Mouse (Mus musculus): ENCODE measurements around the gene Fhit. TPM values are rescaled to one million over a fixed set of nuclear protein-coding genes. Genes with fewer than 3 reads are reported as not detected.

Fhit gene
- polyA plus RNA-seq, 1 experiment from 2014 or later = 5.6 TPM

- H3K4me2 ChIP-seq = no peak overlapping the region
- H3K36me3 ChIP-seq (ENCODE audit: control insufficient read depth, insufficient read depth, low read length) = no peaks in the 10 kb centered on the region
- no peak overlapping the region for H3K4me3 ChIP-seq (ENCODE audit: low read depth, low read length)
- ATAC-seq (replicated peaks; ENCODE audit: insufficient number of reproducible peaks, low FRiP score, low TSS enrichment) = no peak
- H3K9ac ChIP-seq (ENCODE audit: low read depth, low read length) = no peak overlapping the region
- H3K27ac ChIP-seq (ENCODE audit: low read depth, low read length) = no peak overlapping the region
- H3K27me3 ChIP-seq (ENCODE audit: control insufficient read depth, insufficient read depth, low read length) = no peaks in the 10 kb centered on the region
- no peaks in the 10 kb centered on the region for H3K9me3 ChIP-seq (replicated peaks; ENCODE audit: control insufficient read depth, low read length)
- 91% methylated on average over 6 of the region's 6 CpGs for WGBS (ENCODE audit: insufficient replicate concordance)
- H3K4me1 ChIP-seq (ENCODE audit: control insufficient read depth, insufficient read depth, low read length) = no peaks in the 10 kb centered on the region
Measured at GRCm38 (mm10) chr14:11132637-11133474, 29.0 kb downstream of the Fhit start.

GRCm38 (mm10) chr14:11125096-11125495, 36.7 kb downstream of the Fhit start:
- Histone ChIP-seq H3K9me3 (replicated peaks; ENCODE audit: control insufficient read depth, low read length) (no peaks in the 10 kb centered on the region), H3K27me3 (ENCODE audit: control insufficient read depth, insufficient read depth, low read length) (no peaks in the 10 kb centered on the region), H3K4me2 (no peak overlapping the region), H3K4me3 (ENCODE audit: low read depth, low read length) (no peak overlapping the region), H3K27ac (ENCODE audit: low read depth, low read length) (no peak overlapping the region), H3K4me1 (ENCODE audit: control insufficient read depth, insufficient read depth, low read length) (no peaks in the 10 kb centered on the region), H3K9ac (ENCODE audit: low read depth, low read length) (no peak overlapping the region), H3K36me3 (ENCODE audit: control insufficient read depth, insufficient read depth, low read length) (no peaks in the 10 kb centered on the region)
- WGBS (ENCODE audit: insufficient replicate concordance) = 82% methylated on average over 11 of the region's 11 CpGs
- ATAC-seq (replicated peaks; ENCODE audit: insufficient number of reproducible peaks, low FRiP score, low TSS enrichment) = no peak

DNA sequence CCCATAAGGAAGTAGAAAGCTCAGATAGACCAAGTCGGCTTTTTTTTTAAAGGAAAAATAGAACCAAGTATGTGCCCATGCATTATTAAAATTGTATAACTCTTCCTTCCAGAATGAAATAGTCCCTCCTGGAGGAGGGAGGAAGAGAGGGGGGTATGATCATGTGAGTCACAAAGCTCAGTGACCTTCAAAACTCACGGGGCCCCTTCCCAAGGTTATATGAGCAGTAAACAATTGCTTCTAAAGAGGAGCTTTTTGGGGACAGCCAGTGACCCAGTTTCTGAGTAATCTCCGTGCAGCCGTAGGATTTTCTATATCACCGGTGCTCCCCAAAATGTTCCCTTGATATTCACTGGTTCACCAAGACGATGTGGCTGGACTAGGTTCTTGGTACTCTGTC, 42.8 kb downstream of the Fhit start:
- no peaks in the 10 kb centered on the region for H3K9me3 ChIP-seq (replicated peaks; ENCODE audit: control insufficient read depth, low read length)
- no peaks in the 10 kb centered on the region for H3K4me1 ChIP-seq (ENCODE audit: control insufficient read depth, insufficient read depth, low read length)
- 77% methylated on average over 6 of the region's 6 CpGs for WGBS (ENCODE audit: insufficient replicate concordance)
- H3K4me3 ChIP-seq (ENCODE audit: low read depth, low read length) = no peak overlapping the region
- no peak overlapping the region for H3K27ac ChIP-seq (ENCODE audit: low read depth, low read length)
- no peaks in the 10 kb centered on the region for H3K27me3 ChIP-seq (ENCODE audit: control insufficient read depth, insufficient read depth, low read length)
- no peaks in the 10 kb centered on the region for H3K36me3 ChIP-seq (ENCODE audit: control insufficient read depth, insufficient read depth, low read length)
- ATAC-seq (replicated peaks; ENCODE audit: insufficient number of reproducible peaks, low FRiP score, low TSS enrichment) = no peak
- H3K4me2 ChIP-seq = no peak overlapping the region
- no peak overlapping the region for H3K9ac ChIP-seq (ENCODE audit: low read depth, low read length)

DNA sequence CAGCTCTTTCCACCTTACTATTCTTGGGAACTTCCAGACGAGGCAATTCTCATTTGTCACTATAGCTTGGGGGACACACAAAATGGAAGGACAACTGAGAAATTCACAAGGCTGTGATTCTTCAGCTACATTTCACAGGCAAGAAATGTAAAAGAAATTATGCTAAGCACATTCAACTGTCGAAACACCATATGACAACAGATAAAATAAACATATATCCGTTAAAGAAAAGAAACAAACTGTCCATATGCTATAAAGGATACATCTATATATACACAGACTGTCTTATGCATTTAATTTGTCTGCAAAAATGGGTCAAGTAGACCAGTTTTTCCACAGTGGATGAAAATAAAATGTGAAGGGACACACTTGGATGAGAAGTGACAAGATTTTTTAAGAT, 76.2 kb downstream of the Fhit start:
- 71% methylated on average over 3 of the region's 3 CpGs for WGBS (ENCODE audit: insufficient replicate concordance)
- ATAC-seq (replicated peaks; ENCODE audit: insufficient number of reproducible peaks, low FRiP score, low TSS enrichment) = no peak
- H3K4me1 ChIP-seq (ENCODE audit: control insufficient read depth, insufficient read depth, low read length) = no peaks in the 10 kb centered on the region
- H3K27ac ChIP-seq (ENCODE audit: low read depth, low read length) = no peak overlapping the region
- no peak overlapping the region for H3K9ac ChIP-seq (ENCODE audit: low read depth, low read length)
- no peak overlapping the region for H3K4me2 ChIP-seq
- no peaks in the 10 kb centered on the region for H3K27me3 ChIP-seq (ENCODE audit: control insufficient read depth, insufficient read depth, low read length)
- H3K36me3 ChIP-seq (ENCODE audit: control insufficient read depth, insufficient read depth, low read length) = no peaks in the 10 kb centered on the region
- no peak overlapping the region for H3K4me3 ChIP-seq (ENCODE audit: low read depth, low read length)
- H3K9me3 ChIP-seq (replicated peaks; ENCODE audit: control insufficient read depth, low read length) = no peaks in the 10 kb centered on the region

DNA sequence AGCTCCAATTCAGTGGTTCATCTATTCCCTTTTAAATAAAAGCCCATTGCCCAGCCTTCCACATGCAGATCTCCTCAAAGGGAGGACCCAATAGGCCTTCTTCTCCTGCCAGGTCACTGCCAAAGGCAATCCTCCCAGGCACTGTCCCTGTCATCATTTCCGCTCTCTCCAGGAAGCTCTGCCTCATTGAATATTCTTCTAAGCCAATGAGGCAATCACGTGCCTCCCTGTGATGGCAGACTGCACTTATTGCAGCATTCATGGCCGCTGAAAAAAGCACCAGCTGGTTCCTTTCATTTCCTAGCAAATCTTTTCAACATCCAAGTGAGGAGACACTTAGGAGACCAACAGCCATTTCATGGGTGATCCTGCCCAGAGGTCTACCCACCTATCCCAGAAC, 77.9 kb downstream of the Fhit start:
- WGBS (ENCODE audit: insufficient replicate concordance) = 46% methylated on average over 3 of the region's 3 CpGs
- Histone ChIP-seq H3K27ac (ENCODE audit: low read depth, low read length) (no peak overlapping the region), H3K9me3 (replicated peaks; ENCODE audit: control insufficient read depth, low read length) (no peaks in the 10 kb centered on the region), H3K9ac (ENCODE audit: low read depth, low read length) (no peak overlapping the region), H3K36me3 (ENCODE audit: control insufficient read depth, insufficient read depth, low read length) (no peaks in the 10 kb centered on the region), H3K4me3 (ENCODE audit: low read depth, low read length) (no peak overlapping the region), H3K4me2 (no peak overlapping the region), H3K4me1 (ENCODE audit: control insufficient read depth, insufficient read depth, low read length) (no peaks in the 10 kb centered on the region), H3K27me3 (ENCODE audit: control insufficient read depth, insufficient read depth, low read length) (no peaks in the 10 kb centered on the region)
- ATAC-seq (replicated peaks; ENCODE audit: insufficient number of reproducible peaks, low FRiP score, low TSS enrichment) = no peak

GRCm38 (mm10) chr14:11083462-11083861, 78.4 kb downstream of the Fhit start:
- Histone ChIP-seq H3K27ac (ENCODE audit: low read depth, low read length) (no peak overlapping the region), H3K4me3 (ENCODE audit: low read depth, low read length) (no peak overlapping the region), H3K36me3 (ENCODE audit: control insufficient read depth, insufficient read depth, low read length) (no peaks in the 10 kb centered on the region), H3K27me3 (ENCODE audit: control insufficient read depth, insufficient read depth, low read length) (no peaks in the 10 kb centered on the region), H3K9ac (ENCODE audit: low read depth, low read length) (no peak overlapping the region), H3K4me2 (no peak overlapping the region), H3K4me1 (ENCODE audit: control insufficient read depth, insufficient read depth, low read length) (no peaks in the 10 kb centered on the region), H3K9me3 (replicated peaks; ENCODE audit: control insufficient read depth, low read length) (no peaks in the 10 kb centered on the region)
- ATAC-seq (replicated peaks; ENCODE audit: insufficient number of reproducible peaks, low FRiP score, low TSS enrichment) = no peak
- WGBS (ENCODE audit: insufficient replicate concordance) = 71% methylated on average over 5 of the region's 5 CpGs

- Histone ChIP-seq H3K9ac (ENCODE audit: low read depth, low read length) (no peak overlapping the region), H3K4me3 (ENCODE audit: low read depth, low read length) (no peak overlapping the region), H3K36me3 (ENCODE audit: control insufficient read depth, insufficient read depth, low read length) (no peaks in the 10 kb centered on the region), H3K27me3 (ENCODE audit: control insufficient read depth, insufficient read depth, low read length) (no peaks in the 10 kb centered on the region), H3K27ac (ENCODE audit: low read depth, low read length) (no peak overlapping the region), H3K4me1 (ENCODE audit: control insufficient read depth, insufficient read depth, low read length) (no peaks in the 10 kb centered on the region), H3K4me2 (no peak overlapping the region), H3K9me3 (replicated peaks; ENCODE audit: control insufficient read depth, low read length) (no peaks in the 10 kb centered on the region)
- ATAC-seq (replicated peaks; ENCODE audit: insufficient number of reproducible peaks, low FRiP score, low TSS enrichment) = no peak
- WGBS (ENCODE audit: insufficient replicate concordance) = 78% methylated on average over 2 of the region's 2 CpGs
Measured at GRCm38 (mm10) chr14:11063594-11063993, 98.2 kb downstream of the Fhit start.

- H3K4me3 ChIP-seq (ENCODE audit: low read depth, low read length) = no peak overlapping the region
- H3K36me3 ChIP-seq (ENCODE audit: control insufficient read depth, insufficient read depth, low read length) = no peaks in the 10 kb centered on the region
- no peak for ATAC-seq (replicated peaks; ENCODE audit: insufficient number of reproducible peaks, low FRiP score, low TSS enrichment)
- no peaks in the 10 kb centered on the region for H3K9me3 ChIP-seq (replicated peaks; ENCODE audit: control insufficient read depth, low read length)
- no peaks in the 10 kb centered on the region for H3K27me3 ChIP-seq (ENCODE audit: control insufficient read depth, insufficient read depth, low read length)
- no peak overlapping the region for H3K9ac ChIP-seq (ENCODE audit: low read depth, low read length)
- no peak overlapping the region for H3K27ac ChIP-seq (ENCODE audit: low read depth, low read length)
- no peaks in the 10 kb centered on the region for H3K4me1 ChIP-seq (ENCODE audit: control insufficient read depth, insufficient read depth, low read length)
- no peak overlapping the region for H3K4me2 ChIP-seq
Measured at GRCm38 (mm10) chr14:11060221-11060620, 101.6 kb downstream of the Fhit start.
